Mouse (Mus musculus) CD4-positive naive resting alpha-beta T cell, adult 76 days (primary cell): ENCODE data around the gene Klk7. TPM values are rescaled to one million over a fixed set of nuclear protein-coding genes. Genes with fewer than 3 reads are reported as not detected.

Experiments
- total RNA-seq: library from RNA; stranded (reverse); gene quantifications from one replicate; pipeline ENCODE4 v1.2.4, GENCODE M21; 2023

The Klk7 gene
- total RNA-seq: not detected

GRCm38 (mm10) chr7:43810994-43811393, at the start of gene Klk7:
TSS of gene Klk7 (plus strand) at chr7:43811294.

GRCm38 (mm10) chr7:43768597-43768996, 42.5 kb upstream of the Klk7 start, which contains the start of gene Klk12:
TSS of gene Klk12 (plus strand) at chr7:43768897.

GRCm38 (mm10) chr7:43774364-43774763, 36.7 kb upstream of the Klk7 start, which contains the start of gene Klk11:
TSS of gene Klk11 (plus strand) at chr7:43774604.

GRCm38 (mm10) chr7:43780746-43781145, 30.3 kb upstream of the Klk7 start, which contains the start of gene Klk10:
TSS of gene Klk10 (plus strand) at chr7:43781035.

DNA sequence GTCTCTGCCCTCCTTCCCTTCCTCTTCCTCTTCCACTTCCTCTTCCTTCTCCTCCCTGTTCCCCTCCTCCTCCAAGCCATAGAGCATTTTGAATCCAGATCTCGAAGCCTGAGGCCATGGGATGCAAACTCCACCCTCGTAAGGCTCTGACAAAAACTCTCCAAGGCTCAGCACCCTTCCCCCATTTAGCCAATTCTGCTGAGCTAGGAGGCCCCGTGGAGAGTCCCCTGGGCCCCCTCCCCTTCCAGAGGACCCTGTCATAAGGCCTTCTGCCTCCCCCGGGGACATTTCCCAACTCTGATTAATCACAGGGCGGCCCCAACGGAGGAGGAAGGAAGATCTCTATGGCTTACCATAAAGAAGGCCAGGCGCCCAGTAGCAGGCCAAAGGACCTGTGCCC, 19.5 kb upstream of the Klk7 start, which contains the start of gene Klk9:
TSS of gene Klk9 (plus strand) at position 301 of the 400 bp plus-strand sequence.

GRCm38 (mm10) chr7:43797333-43797769, 13.7 kb upstream of the Klk7 start, which contains the start of gene Klk8:
TSS of gene Klk8 (plus strand) at chr7:43797577.

DNA sequence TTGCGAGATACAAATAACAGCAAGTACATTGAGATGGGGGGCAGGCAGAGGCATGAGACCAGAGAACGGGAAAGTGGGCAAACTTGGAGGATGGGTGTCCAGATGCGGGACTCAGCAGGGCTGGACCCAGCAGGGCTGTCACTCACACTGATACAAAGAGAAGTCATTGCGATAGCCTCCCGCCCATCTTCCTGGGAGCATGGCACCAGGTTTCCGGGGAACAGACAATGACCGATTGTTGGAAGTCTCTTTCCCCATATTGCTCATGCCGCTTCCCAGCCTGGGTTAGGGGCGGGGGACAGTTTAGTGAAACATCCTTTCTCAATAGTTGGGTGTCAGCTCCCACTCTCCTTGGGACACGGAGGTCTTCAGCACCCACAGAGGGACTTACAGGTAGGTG, 13.1 kb downstream of the Klk7 start, which contains the start of gene Klk6:
TSS of gene Klk6 (plus strand) at position 301 of the 400 bp plus-strand sequence.

GRCm38 (mm10) chr7:43841701-43842100, 30.6 kb downstream of the Klk7 start, which contains the start of gene Klk5:
TSS of gene Klk5 (plus strand) at chr7:43841971.

Other genes starting within 250 kb of the Klk7 start
- 4.1 TPM for gene Zfp658, start 249.0 kb upstream of the Klk7 start, total RNA-seq
- gene Zfp719, start 231.7 kb upstream of the Klk7 start, total RNA-seq: 12.8 TPM
- not detected for gene Zfp819, start 204.1 kb upstream of the Klk7 start, total RNA-seq
- not detected for gene Ceacam18, start 176.6 kb upstream of the Klk7 start, total RNA-seq
- 4.0 TPM for gene Siglece, start 151.1 kb upstream of the Klk7 start, total RNA-seq
- gene Ctu1, start 139.3 kb upstream of the Klk7 start, total RNA-seq: 6.6 TPM
- not detected for gene Klk14, start 120.9 kb upstream of the Klk7 start, total RNA-seq
- gene Klk13, start 98.7 kb upstream of the Klk7 start, total RNA-seq: not detected
- gene Klk12, start 42.4 kb upstream of the Klk7 start, total RNA-seq: not detected
- gene Klk11, start 36.7 kb upstream of the Klk7 start, total RNA-seq: not detected
- gene Klk10, start 30.3 kb upstream of the Klk7 start, total RNA-seq: not detected
- gene Klk9, start 19.4 kb upstream of the Klk7 start, total RNA-seq: not detected
- 92.4 TPM for gene Klk8, start 13.7 kb upstream of the Klk7 start, total RNA-seq
- gene Klk6, start 13.2 kb downstream of the Klk7 start, total RNA-seq: not detected
- gene Klk5, start 30.7 kb downstream of the Klk7 start, total RNA-seq: not detected
- gene Klk4, start 69.9 kb downstream of the Klk7 start, total RNA-seq: not detected
- not detected for gene Klk15, start 122.4 kb downstream of the Klk7 start, total RNA-seq
- gene Klk1b8, start 139.4 kb downstream of the Klk7 start, total RNA-seq: not detected
- gene Klk1b1, start 155.5 kb downstream of the Klk7 start, total RNA-seq: not detected
- not detected for gene Klk1b9, start 164.8 kb downstream of the Klk7 start, total RNA-seq
- gene Klk1b11, start 184.6 kb downstream of the Klk7 start, total RNA-seq: not detected
- not detected for gene Klk1b26, start 200.9 kb downstream of the Klk7 start, total RNA-seq
- gene Klk1b27, start 241.0 kb downstream of the Klk7 start, total RNA-seq: not detected